Mouse (Mus musculus): ENCODE data around the gene Fam111a. TPM values are rescaled to one million over a fixed set of nuclear protein-coding genes. Genes with fewer than 3 reads are reported as not detected.

The Fam111a gene
- total RNA-seq, 2 experiments from 2014 or later, result 9.8 to 12.1 TPM

- no peak for DNase-seq
- intact Hi-C loops (cut with DNase I), result no loop called here
These were observed 4.7 kb downstream of the Fam111a start for GRCm38 (mm10) chr19:12550005-12550942.

GRCm38 (mm10) chr19:12556293-12556692 lies 10.8 kb downstream of the Fam111a start:
- intact Hi-C loops (cut with DNase I), result no loop called here
- no peak for DNase-seq

GRCm38 (mm10) chr19:12558219-12558618 lies 12.7 kb downstream of the Fam111a start:
- intact Hi-C loops (cut with DNase I), result no loop called here
- DNase-seq, result no peak

DNA sequence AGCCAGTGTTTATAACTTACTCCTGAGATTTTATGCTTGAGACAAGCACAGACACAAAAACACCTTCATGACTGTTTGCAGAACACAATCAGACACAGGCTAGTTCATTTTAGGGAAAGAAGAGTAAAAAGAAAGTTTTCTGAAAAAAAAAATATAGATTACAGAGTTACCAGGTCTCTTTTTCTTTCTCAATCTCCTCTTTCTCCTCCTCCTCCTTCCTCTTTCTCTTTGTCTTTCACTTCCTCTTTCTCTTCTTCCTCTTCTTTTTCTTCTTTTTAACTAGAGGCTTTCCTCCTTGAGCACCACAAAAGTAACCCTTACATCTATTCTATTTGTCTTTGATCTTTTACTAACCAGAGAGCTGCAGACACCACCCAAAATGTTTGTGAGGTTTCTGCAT lies 18.7 kb downstream of the Fam111a start:
- intact Hi-C loops (cut with DNase I), result no loop called here

DNA sequence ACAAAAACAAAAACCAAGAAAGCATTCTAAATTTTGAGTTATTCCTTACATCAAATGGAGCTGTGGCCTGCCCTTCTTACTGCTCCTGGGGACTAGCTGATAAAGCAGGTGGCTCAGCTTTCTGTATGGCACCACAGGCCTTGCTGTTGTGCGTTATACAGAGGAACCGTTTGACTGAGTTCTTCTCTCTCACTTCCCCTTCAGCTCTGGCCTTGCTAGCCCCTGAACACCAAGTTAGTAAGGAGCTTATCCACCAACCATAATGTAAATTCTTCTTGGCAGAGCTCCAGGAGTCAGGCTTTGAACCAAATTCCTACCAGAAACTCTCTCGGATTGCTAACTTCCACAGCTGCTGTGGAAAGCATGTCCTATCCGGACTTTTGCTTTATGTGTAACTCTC lies 21.5 kb downstream of the Fam111a start:
- DNase-seq, result no peak

More for the DNA sequence above, 18.7 kb downstream of the Fam111a start:
- no peak for DNase-seq

GRCm38 (mm10) chr19:12570866-12571265 lies 25.3 kb downstream of the Fam111a start:
- DNase-seq, result no peak
- intact Hi-C loops (cut with DNase I), result no loop called here

More for the DNA sequence above, 21.5 kb downstream of the Fam111a start:
- intact Hi-C loops (cut with DNase I), result no loop called here

- intact Hi-C loops (cut with DNase I), result loop anchor here (2.0 kb wide), 1 partner anchor 19 kb away; no protein-coding TSS in a partner anchor
- DNase-seq, result no peak
These were observed 26.1 kb downstream of the Fam111a start for GRCm38 (mm10) chr19:12571687-12572086.

- peak; percentile 23 to 34 for DNase-seq
- intact Hi-C loops (cut with DNase I), result loop anchor here (2.0 kb wide), 1 partner anchor 18 kb away; no protein-coding TSS in a partner anchor
These were observed 27.2 kb downstream of the Fam111a start for GRCm38 (mm10) chr19:12572614-12573265.

- intact Hi-C loops (cut with DNase I), result loop anchor here (1.0 to 2.0 kb wide), 2 partner anchors 10 to 17 kb away; no protein-coding TSS in a partner anchor
- peak; percentile 95 for DNase-seq
These were observed 27.9 kb downstream of the Fam111a start for GRCm38 (mm10) chr19:12573266-12574011.

DNA sequence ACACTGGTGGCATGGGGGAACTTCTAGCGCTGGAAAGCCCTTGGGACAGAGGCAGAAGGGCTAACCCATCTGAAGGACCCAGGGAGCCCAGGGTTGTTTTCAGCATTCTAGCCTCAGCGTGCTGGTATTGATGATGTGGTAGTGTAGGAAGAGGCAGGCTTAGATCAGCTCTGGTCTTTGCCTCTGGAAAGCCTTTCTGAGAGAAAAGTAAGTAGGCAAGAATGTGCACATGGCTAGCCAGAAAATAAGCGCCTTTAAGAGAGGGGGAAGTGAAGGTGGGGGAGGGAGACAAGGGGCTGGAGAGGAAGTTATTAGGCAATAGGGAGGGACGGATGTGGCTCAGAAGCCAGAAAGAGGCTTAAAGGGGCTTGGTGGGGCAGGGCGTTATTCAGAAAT lies 28.5 kb downstream of the Fam111a start:
- intact Hi-C loops (cut with DNase I), result loop anchor here (1.0 kb wide), 1 partner anchor 9 kb away; no protein-coding TSS in a partner anchor
- peak; percentile 31 to 41 for DNase-seq

GRCm38 (mm10) chr19:12575107-12575506 lies 29.6 kb downstream of the Fam111a start:
- DNase-seq, result peak; percentile 22 to 36
- intact Hi-C loops (cut with DNase I), result no loop called here

- intact Hi-C loops (cut with DNase I), result no loop called here
- DNase-seq, result no peak
These were observed 30.0 kb downstream of the Fam111a start for GRCm38 (mm10) chr19:12575514-12575913.

DNA sequence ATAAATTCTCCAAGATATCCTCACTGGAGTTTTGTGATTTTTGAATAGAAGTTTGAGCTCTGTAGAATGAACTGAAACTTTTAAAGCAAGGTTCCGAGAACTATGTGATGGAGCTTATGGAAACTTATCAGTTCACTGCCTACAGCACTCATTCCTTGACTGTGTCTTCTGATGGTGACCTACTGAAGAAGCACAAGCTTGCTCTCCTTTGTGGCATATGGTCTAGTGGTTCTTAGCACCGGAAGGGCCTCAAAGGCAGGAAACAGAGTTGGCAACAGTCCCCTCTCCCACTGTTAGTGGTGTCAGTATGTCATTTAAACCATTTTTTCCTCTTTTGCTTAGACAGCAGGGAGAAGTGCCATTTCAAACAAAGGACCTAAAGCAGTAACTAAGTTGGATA lies 31.1 kb downstream of the Fam111a start:
- DNase-seq, result no peak
- intact Hi-C loops (cut with DNase I), result no loop called here

GRCm38 (mm10) chr19:12585310-12585709 lies 39.8 kb downstream of the Fam111a start:
- peak in 1 of 2 experiments; percentile 13 for DNase-seq
- intact Hi-C loops (cut with DNase I), result no loop called here

GRCm38 (mm10) chr19:12591908-12592307 lies 46.4 kb downstream of the Fam111a start:
- intact Hi-C loops (cut with DNase I), result loop anchor here (1.0 to 10.0 kb wide), 6 partner anchors 19 to 577 kb away; no protein-coding TSS in a partner anchor

GRCm38 (mm10) chr19:12595135-12595529 lies 49.6 kb downstream of the Fam111a start:
- no peak for DNase-seq
- intact Hi-C loops (cut with DNase I), result loop anchor here (5.0 to 10.0 kb wide), 2 partner anchors 222 to 580 kb away; no protein-coding TSS in a partner anchor

More at GRCm38 (mm10) chr19:12591908-12592307, 46.4 kb downstream of the Fam111a start:
- DNase-seq, result peak; percentile 82 to 86

DNA sequence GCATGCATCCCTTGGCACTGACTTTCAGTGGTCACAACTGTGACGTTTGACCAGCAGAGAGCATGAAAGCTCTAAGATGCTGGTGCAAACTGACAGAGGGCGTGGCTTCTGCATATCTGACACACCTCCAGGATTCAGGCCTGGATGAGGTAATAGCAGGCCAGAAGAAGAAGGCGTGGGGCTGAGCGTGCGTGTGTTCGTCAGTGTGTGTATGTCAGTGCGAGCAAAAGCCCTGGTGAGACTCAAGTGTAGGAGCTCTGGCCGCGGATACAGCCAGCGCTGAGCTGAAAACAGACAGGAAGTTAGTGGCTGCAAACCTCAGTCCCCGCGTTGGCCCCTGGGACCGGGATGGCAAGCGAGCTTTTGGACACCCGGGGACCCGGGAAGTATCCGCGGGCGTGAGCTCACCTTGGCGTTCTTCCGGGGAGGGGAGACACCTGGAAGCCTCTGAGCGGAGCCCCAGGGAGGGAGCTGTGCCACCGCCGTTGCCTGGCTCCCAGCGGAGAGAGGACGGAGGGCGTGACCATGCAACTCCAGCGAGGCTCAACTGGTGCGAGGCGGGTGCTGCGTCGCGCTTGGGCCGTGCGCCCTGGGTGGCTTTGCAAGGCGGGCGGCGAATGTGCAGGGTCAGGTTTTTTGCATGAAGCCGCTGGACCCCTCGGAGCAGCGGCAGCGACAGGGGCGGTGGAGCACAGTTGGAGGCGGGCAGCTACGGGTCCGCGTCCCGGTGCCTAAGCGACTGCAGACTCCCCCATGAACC lies 50.2 kb downstream of the Fam111a start:
- DNase-seq, result peak; percentile 64 to 68
- intact Hi-C loops (cut with DNase I), result loop anchor here (1.0 to 10.0 kb wide), 3 partner anchors 202 to 581 kb away; no protein-coding TSS in a partner anchor

DNA sequence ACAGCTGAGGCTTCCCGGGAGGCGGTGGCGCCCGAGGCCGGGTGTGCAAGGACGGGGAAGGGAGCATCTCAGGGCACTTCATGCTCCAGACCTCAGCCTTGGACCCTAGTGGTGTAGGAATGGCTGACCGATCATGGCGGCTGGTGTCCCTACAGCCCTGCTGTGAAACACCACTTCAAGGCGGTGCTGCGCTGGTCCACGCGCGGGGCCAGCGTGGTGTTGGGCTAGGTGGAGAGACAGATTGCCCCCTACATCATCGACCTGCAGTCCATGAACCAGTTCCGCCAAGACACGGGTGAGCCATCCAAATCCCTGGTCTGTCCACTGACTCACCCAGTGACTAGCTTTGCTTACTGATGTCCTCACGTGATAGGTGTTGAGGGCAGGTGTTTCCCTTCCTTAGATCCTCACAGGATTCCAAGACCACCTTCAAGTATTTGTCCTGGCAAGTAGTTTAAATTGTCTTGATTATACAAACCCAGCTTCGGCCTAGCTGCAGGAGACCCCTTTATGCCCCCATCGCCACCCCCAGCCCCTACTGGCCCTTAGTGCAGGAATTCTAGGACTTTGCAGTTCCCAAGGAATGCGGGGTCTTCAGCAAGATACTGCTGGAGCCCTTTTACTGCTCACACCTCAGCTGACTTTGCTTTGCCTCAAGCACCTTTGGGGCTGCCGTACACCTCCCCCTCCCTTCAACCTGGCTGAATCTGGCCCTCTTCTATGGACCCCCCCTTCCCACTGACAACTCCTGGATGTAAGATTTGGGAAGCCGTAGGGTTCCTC lies 50.9 kb downstream of the Fam111a start:
- no peak for DNase-seq
- intact Hi-C loops (cut with DNase I), result loop anchor here (1.0 to 10.0 kb wide), 3 partner anchors 201 to 582 kb away; no protein-coding TSS in a partner anchor

DNA sequence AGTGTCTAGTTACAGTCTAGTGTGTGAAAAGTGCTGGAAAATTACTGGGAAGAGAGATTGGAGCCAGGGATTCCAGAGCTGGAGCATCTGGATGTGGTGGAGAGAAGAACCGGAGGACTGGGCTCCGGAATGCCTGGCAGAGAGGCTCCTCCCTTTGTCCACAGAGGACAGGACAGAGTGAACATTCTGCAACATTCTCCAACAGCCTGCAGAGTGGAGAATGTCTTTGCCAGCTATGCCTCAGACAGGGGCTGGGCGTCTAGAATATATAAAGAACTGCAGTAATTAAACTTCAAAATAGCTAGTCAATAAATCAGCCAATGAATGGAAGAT lies 51.5 kb downstream of the Fam111a start:
- no peak for DNase-seq
- intact Hi-C loops (cut with DNase I), result loop anchor here (5.0 to 10.0 kb wide), 2 partner anchors 220 to 582 kb away; no protein-coding TSS in a partner anchor
